Mouse (Mus musculus) spleen, adult 12 weeks (tissue): ENCODE measurements around the gene Bcl2l12.
A peak's percentile ranks its signal among the peaks of the same experiment; 100 is the strongest.

Experiments used
- DNase-seq: peaks from one replicate; pipeline ENCODE4 v3.0.0; 2022; ENCODE audit warnings: low spot score

The Bcl2l12 gene

DNA sequence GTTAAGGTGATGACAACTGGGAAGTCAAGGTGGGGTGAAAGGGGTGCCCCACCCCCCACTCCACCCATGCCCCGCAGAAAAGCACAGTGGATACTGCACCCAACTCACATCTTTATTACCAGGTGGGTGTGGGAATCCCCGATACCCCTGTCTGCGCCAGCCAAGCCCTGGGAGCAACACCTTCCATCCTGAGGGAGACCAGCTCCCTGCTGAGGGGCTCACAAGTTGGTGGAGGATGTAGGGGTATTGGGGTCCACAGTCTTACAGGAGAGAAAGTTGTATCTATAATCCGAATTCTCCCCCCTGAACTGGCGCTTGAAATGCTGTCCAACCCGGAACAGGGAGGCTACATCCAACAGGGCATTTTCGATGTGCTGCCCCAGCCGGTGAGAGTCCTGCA is 39.2 kb downstream of the Bcl2l12 start:
- DNase-seq, result no peak

- no peak for DNase-seq
Observed at GRCm38 (mm10) chr7:44958208-44958607, 40.3 kb downstream of the Bcl2l12 start.

GRCm38 (mm10) chr7:44957183-44957835 is 41.2 kb downstream of the Bcl2l12 start:
- no peak for DNase-seq

DNA sequence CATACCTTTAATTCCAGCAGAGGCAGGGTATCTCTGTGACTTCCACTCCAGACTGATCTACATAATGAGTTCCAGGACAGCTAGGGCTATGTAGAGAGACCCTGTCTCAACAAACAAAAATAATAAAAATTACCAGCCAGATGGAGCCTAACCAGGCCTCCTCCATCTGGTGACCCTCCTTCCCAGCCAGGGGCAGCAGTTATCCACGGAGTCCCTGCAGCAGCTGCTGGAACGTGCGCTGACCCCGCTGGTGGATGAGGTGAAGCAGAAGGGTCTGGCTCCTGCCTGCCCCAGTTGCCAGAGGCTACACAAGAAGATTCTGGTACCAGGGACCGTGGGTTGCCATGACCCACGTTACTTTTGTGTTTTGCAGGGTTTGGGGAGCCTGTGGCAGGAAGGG is 42.2 kb downstream of the Bcl2l12 start:
- no peak for DNase-seq

- DNase-seq, result no peak
Observed at GRCm38 (mm10) chr7:44955628-44956027, 42.9 kb downstream of the Bcl2l12 start.

GRCm38 (mm10) chr7:44954091-44954885 is 44.2 kb downstream of the Bcl2l12 start:
- no peak for DNase-seq

GRCm38 (mm10) chr7:44953561-44953960 is 45.0 kb downstream of the Bcl2l12 start:
- no peak for DNase-seq

DNA sequence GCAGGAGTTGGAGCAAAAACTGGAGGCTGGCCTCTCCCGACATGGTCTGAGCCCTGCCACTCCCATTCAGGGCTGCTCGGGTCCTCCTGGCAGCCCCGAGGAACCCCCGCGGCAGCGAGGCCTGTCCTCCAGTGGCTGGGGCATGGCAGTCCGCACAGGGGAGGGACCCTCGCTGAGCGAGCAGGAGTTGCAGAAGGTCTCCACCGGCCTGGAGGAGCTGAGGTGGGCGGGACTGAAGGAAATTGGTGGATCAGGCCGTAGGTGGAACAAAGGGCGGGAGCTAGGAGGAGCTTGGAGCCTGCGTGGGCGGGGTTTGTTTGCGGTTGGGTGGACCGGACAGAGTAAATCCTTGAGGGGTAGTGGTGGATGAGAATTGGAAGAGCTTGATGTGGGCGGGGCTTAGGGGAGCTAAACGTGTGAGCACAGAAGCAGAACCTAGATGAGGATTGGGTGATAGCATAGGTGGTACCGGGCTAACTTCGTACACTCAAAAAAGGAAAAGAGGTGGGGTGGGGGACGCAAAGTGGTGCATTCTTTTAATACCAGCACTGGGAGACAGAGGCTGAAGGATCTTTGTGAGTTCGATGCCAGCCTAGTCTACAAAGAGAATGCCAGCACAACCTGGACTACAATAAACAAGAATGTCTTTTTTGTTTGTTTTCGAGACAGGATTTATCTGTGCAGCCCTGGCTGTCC is 45.8 kb downstream of the Bcl2l12 start:
- peak; percentile 70 for DNase-seq

DNA sequence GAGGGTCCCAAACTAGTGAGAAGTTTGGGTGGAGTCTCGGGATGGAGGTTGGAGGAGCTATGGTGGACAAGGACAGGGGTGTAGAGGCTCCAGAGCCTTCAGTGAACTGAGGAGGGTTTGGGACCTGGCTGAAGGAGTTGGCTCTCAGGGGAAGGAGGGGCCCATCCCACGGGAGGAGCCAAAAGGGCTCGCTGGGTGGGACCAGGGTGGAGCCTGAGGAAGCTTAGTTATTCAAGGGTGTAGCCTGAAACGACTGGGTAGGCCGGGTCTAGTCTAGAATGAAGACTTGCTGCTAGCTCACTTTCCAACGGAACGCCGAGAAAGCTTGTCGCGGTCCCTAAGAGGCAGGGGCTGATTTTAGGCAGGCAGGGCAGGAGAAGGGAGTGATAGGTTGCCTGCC is 46.6 kb downstream of the Bcl2l12 start:
- DNase-seq, result peak; percentile 44

- DNase-seq, result no peak
Observed at GRCm38 (mm10) chr7:44949922-44950321, 48.6 kb downstream of the Bcl2l12 start.

- DNase-seq, result no peak
Observed at GRCm38 (mm10) chr7:44942904-44943303, 55.6 kb downstream of the Bcl2l12 start, which contains the start of gene Tsks. Gene Tsks, plus strand, starts transcription at chr7:44943204.
